Mouse (Mus musculus) neutrophil, adult 5-6 weeks (primary cell): ENCODE results near the gene Rasa2. TPM values are rescaled to one million over a fixed set of nuclear protein-coding genes. Genes with fewer than 3 reads are reported as not detected.
"Not testable (repeated sequence)": the region's sequence is repeated elsewhere in the genome, so short reads cannot be mapped to it uniquely, and the experiment has no call there.

ENCODE experiments used
- ATAC-seq: fragments of 151-379, 151-347 bp; 2 replicates; pipeline ENCODE4 v1.8.0; 2017; ENCODE audit warnings: mild to moderate bottlenecking, moderate TSS enrichment; ENCODE audit not compliant: insufficient number of reproducible peaks, poor library complexity, low FRiP score, severe bottlenecking; ENCODE audit errors: extremely low read depth
- total RNA-seq: library from RNA; stranded (forward); fragments of 200-1000 nt; gene quantifications from 2 replicates; pipeline ENCODE4 v1.2.3, GENCODE M21; 2017

The Rasa2 gene
- 61.8 and 77.9 TPM in 2 replicates for total RNA-seq

- peak; percentile 90 for ATAC-seq
Measured at GRCm38 (mm10) chr9:96631389-96632072, at the start of gene Rasa2. Rasa2 (minus strand) TSS chr9:96631617.

DNA sequence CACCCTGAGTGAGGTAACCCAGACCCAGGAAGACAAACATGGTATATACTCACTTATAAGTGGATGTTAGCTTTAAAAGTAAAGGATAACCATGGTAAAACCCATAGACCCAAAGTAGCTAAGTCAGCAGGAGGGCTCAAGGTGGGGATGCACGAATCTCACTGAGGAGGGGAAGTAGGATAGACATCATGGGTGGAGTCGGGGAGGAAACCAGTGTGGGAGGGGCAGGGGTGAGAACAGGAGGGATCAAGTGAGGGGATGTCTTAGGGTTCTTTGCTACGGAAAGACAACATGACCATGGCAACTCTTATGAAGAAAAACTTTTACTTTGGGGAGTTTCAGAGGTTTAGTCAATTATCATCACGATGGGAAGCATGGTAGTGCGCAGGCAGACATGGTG, 47.2 kb upstream of the Rasa2 start:
- no peak for ATAC-seq

- not testable (repeated sequence) for ATAC-seq
Measured at GRCm38 (mm10) chr9:96677711-96678110, 46.3 kb upstream of the Rasa2 start.

DNA sequence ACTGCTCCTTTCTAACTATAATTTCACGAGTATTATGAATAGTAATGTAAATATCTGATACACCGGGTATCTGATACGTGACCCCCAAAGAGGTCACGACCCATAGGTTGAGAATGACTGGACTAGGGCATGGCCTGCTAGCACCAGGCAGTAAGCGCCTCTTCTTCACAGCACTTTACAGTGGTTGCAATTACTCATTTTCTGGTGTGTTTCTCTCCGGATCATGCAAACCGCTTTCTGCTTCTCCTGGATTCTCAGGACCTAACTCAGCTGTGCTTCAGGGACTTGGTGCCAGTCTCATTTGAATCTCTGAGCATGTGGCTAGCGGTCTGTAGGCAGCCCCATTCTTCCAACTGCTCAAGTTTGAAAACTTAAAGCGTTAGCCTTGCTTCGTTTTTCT, 45.3 kb upstream of the Rasa2 start:
- ATAC-seq = no peak

GRCm38 (mm10) chr9:96675763-96676640, 44.6 kb upstream of the Rasa2 start:
- ATAC-seq = no peak

DNA sequence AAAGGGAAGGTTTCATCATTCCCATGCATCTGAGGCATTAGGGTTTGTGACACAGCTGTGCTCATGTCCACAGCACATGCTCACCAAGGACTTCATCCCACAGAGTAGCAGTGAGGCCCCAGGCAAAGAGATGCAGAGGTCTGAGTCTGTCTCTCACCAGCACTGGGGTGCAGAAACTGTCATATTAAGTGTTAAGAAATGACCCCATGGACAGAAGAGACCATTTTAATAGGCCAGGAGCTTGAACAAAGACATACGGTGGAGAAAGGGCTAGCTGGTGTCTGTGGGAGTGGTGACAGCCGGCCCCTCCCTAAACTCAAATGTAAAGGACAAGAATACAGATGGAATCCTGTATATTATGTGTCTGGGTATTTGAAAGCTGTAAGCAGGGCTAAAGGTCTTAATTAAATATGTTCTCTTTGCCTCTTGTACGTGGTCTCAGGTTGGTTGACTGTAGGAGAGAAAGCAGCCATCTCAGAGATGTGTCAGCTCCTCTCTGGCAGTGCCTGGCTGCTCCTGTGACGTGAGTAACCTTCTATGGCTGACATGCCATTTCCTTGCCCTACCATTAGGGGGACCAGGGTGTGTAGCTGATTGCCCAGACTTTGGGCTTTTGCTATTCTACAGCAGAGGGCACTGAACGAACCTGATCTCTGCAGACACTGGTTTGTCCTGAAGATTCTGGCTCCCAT, 43.8 kb upstream of the Rasa2 start:
- ATAC-seq = peak; percentile 96

- no peak for ATAC-seq
Measured at GRCm38 (mm10) chr9:96674301-96674700, 42.9 kb upstream of the Rasa2 start.

- ATAC-seq = no peak
Measured at GRCm38 (mm10) chr9:96672466-96672865, 41.0 kb upstream of the Rasa2 start.

DNA sequence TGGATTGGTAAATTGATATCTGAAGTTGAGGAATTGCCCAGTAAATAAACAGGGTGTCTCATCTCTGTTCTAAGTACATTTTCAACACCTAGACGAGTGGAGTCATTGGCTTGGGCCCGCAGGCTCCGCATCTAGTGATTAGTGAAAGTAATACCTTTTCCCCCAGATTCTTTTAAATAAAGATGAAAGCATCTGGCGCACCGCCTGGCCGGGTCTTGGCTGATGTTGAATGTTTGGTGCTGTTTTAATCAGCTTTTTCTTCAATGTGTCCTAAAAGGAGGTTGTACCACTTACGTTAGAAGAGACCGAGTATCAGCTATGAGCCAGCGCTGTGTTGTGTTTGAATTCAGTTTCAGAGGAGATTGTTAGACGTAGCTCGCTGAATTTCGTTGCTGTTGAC, 39.8 kb upstream of the Rasa2 start:
- ATAC-seq = no peak

DNA sequence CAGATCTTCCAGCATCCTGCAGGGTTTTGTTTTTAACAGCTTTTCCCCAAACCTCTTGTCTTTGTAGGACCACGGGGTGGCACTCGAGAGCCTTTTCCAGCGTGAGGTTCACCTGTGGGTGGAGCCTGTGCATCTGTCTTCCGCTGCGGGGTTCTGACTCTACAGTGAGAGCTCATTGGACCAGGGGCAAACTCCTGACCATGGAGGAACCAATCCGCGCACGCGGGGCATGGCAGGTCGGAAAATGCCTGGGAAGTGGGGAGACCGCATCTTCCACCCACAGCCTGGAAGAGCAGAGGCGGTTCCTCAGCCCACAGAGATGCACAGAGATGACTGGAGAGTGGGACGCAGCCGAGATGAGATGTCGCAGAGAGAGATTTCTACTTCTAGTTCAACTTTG, 38.5 kb upstream of the Rasa2 start:
- peak; percentile 100 for ATAC-seq

- peak; percentile 24; the same call in 1 of the 2 replicates for ATAC-seq
Measured at GRCm38 (mm10) chr9:96668628-96669027, 37.2 kb upstream of the Rasa2 start.

- ATAC-seq = no peak
Measured at GRCm38 (mm10) chr9:96660510-96661244, 29.3 kb upstream of the Rasa2 start.

GRCm38 (mm10) chr9:96659801-96660200, 28.4 kb upstream of the Rasa2 start:
- ATAC-seq = no peak

DNA sequence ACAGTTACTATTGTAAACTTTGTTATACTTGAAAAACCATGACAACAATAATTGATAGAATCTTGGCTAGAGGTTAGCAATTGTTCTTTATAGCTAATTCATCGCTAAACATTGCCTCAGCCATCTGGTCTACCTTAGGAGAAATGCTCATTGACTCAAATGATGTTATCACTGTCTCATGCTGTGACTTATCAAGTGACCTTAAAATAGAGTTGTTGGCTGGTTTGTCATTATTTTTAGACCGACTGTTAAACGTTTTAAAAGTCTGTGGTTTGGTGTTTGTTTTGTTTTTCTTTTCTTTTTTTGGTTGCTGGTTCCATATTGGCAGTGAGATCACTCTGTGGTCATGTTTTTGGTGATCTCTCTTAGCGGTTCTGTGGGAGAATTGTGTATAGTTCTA, 22.1 kb upstream of the Rasa2 start:
- ATAC-seq = no peak

- ATAC-seq = peak; percentile 42
Measured at GRCm38 (mm10) chr9:96652763-96653162, 21.3 kb upstream of the Rasa2 start.

GRCm38 (mm10) chr9:96650807-96651206, 19.4 kb upstream of the Rasa2 start:
- ATAC-seq = no peak

GRCm38 (mm10) chr9:96649924-96650323, 18.5 kb upstream of the Rasa2 start:
- ATAC-seq = peak; percentile 88

GRCm38 (mm10) chr9:96649362-96649761, 17.9 kb upstream of the Rasa2 start:
- no peak for ATAC-seq

DNA sequence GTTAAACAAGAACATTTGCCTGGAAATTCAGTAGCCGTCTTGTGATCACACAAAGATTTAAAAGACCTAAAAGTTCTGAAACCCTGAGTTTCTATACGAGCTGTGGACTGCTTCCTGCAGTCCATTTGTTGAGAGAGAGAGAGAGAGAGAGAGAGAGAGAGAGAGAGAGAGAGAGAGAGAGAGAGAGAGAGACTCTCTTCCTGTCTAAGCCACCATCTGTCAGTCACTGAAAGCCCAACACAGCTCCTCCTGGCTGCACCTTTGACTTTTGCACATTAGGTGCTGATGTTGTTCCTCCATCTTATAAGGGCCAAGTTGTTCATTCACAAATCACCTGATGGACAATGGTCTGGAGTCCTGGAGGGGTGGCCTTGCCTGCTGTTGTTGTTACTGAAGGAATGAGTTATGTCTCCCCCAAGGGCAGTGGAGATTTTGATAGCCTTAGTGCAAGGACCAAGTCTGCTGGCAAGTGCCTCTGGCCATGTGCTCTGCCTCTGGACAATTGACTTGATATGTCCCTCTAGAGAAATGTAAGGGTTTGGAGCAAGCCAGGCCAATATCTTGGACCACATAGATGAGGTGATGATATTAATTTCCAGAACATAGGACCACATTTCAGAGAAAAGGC, 15.4 kb upstream of the Rasa2 start:
- ATAC-seq = no peak
